Mouse (Mus musculus): ENCODE measurements around the gene Henmt1. TPM values are rescaled to one million over a fixed set of nuclear protein-coding genes. Genes with fewer than 3 reads are reported as not detected.
A peak's percentile ranks its signal among the peaks of the same experiment; 100 is the strongest.

The Henmt1 gene
- polyA plus RNA-seq (2015; fragmentation: Nextera tagmentation; extraction: Ambion mirVana): 1.4 and 2.4 TPM in 2 replicates

GRCm38 (mm10) chr3:108939573-108939972 lies at the start of gene Henmt1:
TSS of gene Henmt1 (plus strand) at chr3:108939873.
- WGBS: 86% methylated on average over 5 of the region's 5 CpGs
- ATAC-seq (ENCODE audit: low FRiP score): no peak
- H3K27ac ChIP-seq: no peak within 1 kb of the TSS
- no peaks in the 10 kb centered on the region for H3K4me1 ChIP-seq (replicated peaks)
- H3K4me3 ChIP-seq: peak within 1 kb of the TSS; percentile 37
- peak within 1 kb of the TSS; percentile 55 for H3K4me2 ChIP-seq
- no peaks in the 10 kb centered on the region for H3K9me3 ChIP-seq
- H3K9ac ChIP-seq: peak within 1 kb of the TSS; percentile 58; the same call in 1 of the 2 replicates
- no peaks in the 10 kb centered on the region for H3K36me3 ChIP-seq
- no peaks in the 10 kb centered on the region for H3K27me3 ChIP-seq

- Histone ChIP-seq H3K4me3 (no peak within 1 kb of the TSS), H3K9me3 (no peaks in the 10 kb centered on the region), H3K27me3 (no peaks in the 10 kb centered on the region), H3K4me2 (no peak within 1 kb of the TSS), H3K9ac (no peak within 1 kb of the TSS), H3K36me3 (no peaks in the 10 kb centered on the region), H3K4me1 (replicated peaks) (peaks cover 18% of the 10 kb centered on the region), H3K27ac (no peak within 1 kb of the TSS)
- no peak for ATAC-seq (ENCODE audit: low FRiP score)
- 89% methylated on average over 1 of the region's 1 CpGs for WGBS
Observed at GRCm38 (mm10) chr3:108889908-108890307, 49.8 kb upstream of the Henmt1 start, which contains the start of gene Fndc7. TSS of gene Fndc7 (minus strand) at chr3:108890008.

- WGBS: 79% methylated on average over 1 of the region's 1 CpGs
Observed at GRCm38 (mm10) chr3:108892080-108892479, 47.6 kb upstream of the Henmt1 start.

GRCm38 (mm10) chr3:108892914-108893313 lies 46.8 kb upstream of the Henmt1 start:
- WGBS: 86% methylated on average over 4 of the region's 4 CpGs
- Histone ChIP-seq H3K36me3 (no peaks in the 10 kb centered on the region), H3K4me1 (replicated peaks) (no peaks in the 10 kb centered on the region), H3K27me3 (no peaks in the 10 kb centered on the region), H3K4me3 (no peak overlapping the region), H3K27ac (no peak overlapping the region), H3K9ac (no peak overlapping the region), H3K9me3 (no peaks in the 10 kb centered on the region), H3K4me2 (no peak overlapping the region)
- no peak for ATAC-seq (ENCODE audit: low FRiP score)

More at GRCm38 (mm10) chr3:108892080-108892479, 47.6 kb upstream of the Henmt1 start:
- no peaks in the 10 kb centered on the region for H3K36me3 ChIP-seq
- no peaks in the 10 kb centered on the region for H3K27me3 ChIP-seq
- 0 out of 2 replicates have a peak, but pooled peaks cover 4% of the 10 kb centered on the region for H3K4me1 ChIP-seq (replicated peaks)
- no peaks in the 10 kb centered on the region for H3K9me3 ChIP-seq
- no peak overlapping the region for H3K27ac ChIP-seq
- ATAC-seq (ENCODE audit: low FRiP score): no peak
- H3K4me2 ChIP-seq: no peak overlapping the region
- no peak overlapping the region for H3K9ac ChIP-seq
- no peak overlapping the region for H3K4me3 ChIP-seq

GRCm38 (mm10) chr3:108898640-108899039 lies 41.0 kb upstream of the Henmt1 start:
- Histone ChIP-seq H3K36me3 (peaks cover 24% of the 10 kb centered on the region), H3K9ac (no peak overlapping the region), H3K27me3 (no peaks in the 10 kb centered on the region), H3K9me3 (no peaks in the 10 kb centered on the region), H3K27ac (no peak overlapping the region), H3K4me1 (replicated peaks) (no peaks in the 10 kb centered on the region), H3K4me2 (no peak overlapping the region), H3K4me3 (no peak overlapping the region)
- WGBS: 96% methylated on average over 4 of the region's 4 CpGs
- no peak for ATAC-seq (ENCODE audit: low FRiP score)

GRCm38 (mm10) chr3:108900147-108900546 lies 39.5 kb upstream of the Henmt1 start:
- peaks cover 39% of the 10 kb centered on the region for H3K36me3 ChIP-seq
- no peak overlapping the region for H3K4me3 ChIP-seq

GRCm38 (mm10) chr3:108900681-108901080 lies 39.0 kb upstream of the Henmt1 start:
- H3K27me3 ChIP-seq: no peaks in the 10 kb centered on the region
- no peak overlapping the region for H3K4me3 ChIP-seq
- ATAC-seq (ENCODE audit: low FRiP score): no peak
- H3K9me3 ChIP-seq: no peaks in the 10 kb centered on the region
- H3K27ac ChIP-seq: no peak overlapping the region
- H3K9ac ChIP-seq: no peak overlapping the region
- H3K4me1 ChIP-seq (replicated peaks): no peaks in the 10 kb centered on the region
- no peak overlapping the region for H3K4me2 ChIP-seq
- H3K36me3 ChIP-seq: peaks cover 43% of the 10 kb centered on the region
- 80% methylated on average over 5 of the region's 5 CpGs for WGBS

More at GRCm38 (mm10) chr3:108900147-108900546, 39.5 kb upstream of the Henmt1 start:
- no peak overlapping the region for H3K4me2 ChIP-seq
- H3K4me1 ChIP-seq (replicated peaks): no peaks in the 10 kb centered on the region
- H3K27me3 ChIP-seq: no peaks in the 10 kb centered on the region
- no peak for ATAC-seq (ENCODE audit: low FRiP score)
- no peak overlapping the region for H3K9ac ChIP-seq
- 82% methylated on average over 3 of the region's 3 CpGs for WGBS
- H3K27ac ChIP-seq: no peak overlapping the region
- H3K9me3 ChIP-seq: no peaks in the 10 kb centered on the region

- no peaks in the 10 kb centered on the region for H3K4me1 ChIP-seq (replicated peaks)
- WGBS: 56% methylated on average over 2 of the region's 2 CpGs
- H3K9me3 ChIP-seq: no peaks in the 10 kb centered on the region
- H3K27me3 ChIP-seq: no peaks in the 10 kb centered on the region
- no peak overlapping the region for H3K27ac ChIP-seq
- 0 out of 2 replicates have a peak, but pooled peaks have one; percentile 28 for ATAC-seq (ENCODE audit: low FRiP score)
- no peak overlapping the region for H3K9ac ChIP-seq
- H3K4me2 ChIP-seq: no peak overlapping the region
- peaks cover 53% of the 10 kb centered on the region for H3K36me3 ChIP-seq
- no peak overlapping the region for H3K4me3 ChIP-seq
Observed at GRCm38 (mm10) chr3:108902038-108902437, 37.6 kb upstream of the Henmt1 start.

GRCm38 (mm10) chr3:108902934-108903333 lies 36.7 kb upstream of the Henmt1 start:
- H3K4me2 ChIP-seq: no peak overlapping the region
- H3K27ac ChIP-seq: no peak overlapping the region
- H3K4me1 ChIP-seq (replicated peaks): no peaks in the 10 kb centered on the region
- no peaks in the 10 kb centered on the region for H3K27me3 ChIP-seq
- H3K9me3 ChIP-seq: no peaks in the 10 kb centered on the region
- H3K4me3 ChIP-seq: no peak overlapping the region
- no peak overlapping the region for H3K9ac ChIP-seq
- WGBS: 97% methylated on average over 6 of the region's 6 CpGs
- peaks cover 53% of the 10 kb centered on the region for H3K36me3 ChIP-seq
- ATAC-seq (ENCODE audit: low FRiP score): no peak

- ATAC-seq (ENCODE audit: low FRiP score): no peak
- Histone ChIP-seq H3K9ac (peak overlapping the region; percentile 94), H3K27me3 (no peaks in the 10 kb centered on the region), H3K4me3 (peak overlapping the region; percentile 96), H3K4me1 (replicated peaks) (peaks cover 20% of the 10 kb centered on the region), H3K36me3 (peaks cover 12% of the 10 kb centered on the region), H3K4me2 (peak overlapping the region; percentile 99), H3K27ac (peak overlapping the region; percentile 98), H3K9me3 (no peaks in the 10 kb centered on the region)
- 0% methylated on average over 32 of the region's 32 CpGs for WGBS
Observed at GRCm38 (mm10) chr3:108910303-108911080, 29.2 kb upstream of the Henmt1 start.

GRCm38 (mm10) chr3:108911081-108911547 lies 28.6 kb upstream of the Henmt1 start:
- H3K36me3 ChIP-seq: peaks cover 7% of the 10 kb centered on the region
- H3K4me1 ChIP-seq (replicated peaks): peaks cover 20% of the 10 kb centered on the region
- H3K4me2 ChIP-seq: peak overlapping the region; percentile 99
- no peaks in the 10 kb centered on the region for H3K27me3 ChIP-seq
- H3K4me3 ChIP-seq: peak overlapping the region; percentile 96
- ATAC-seq (ENCODE audit: low FRiP score): peak; percentile 90
- WGBS: under 1% methylated on average over 44 of the region's 44 CpGs
- H3K27ac ChIP-seq: peak overlapping the region; percentile 98
- peak overlapping the region; percentile 94 for H3K9ac ChIP-seq
- no peaks in the 10 kb centered on the region for H3K9me3 ChIP-seq

- Histone ChIP-seq H3K4me1 (replicated peaks) (peaks cover 20% of the 10 kb centered on the region), H3K4me2 (peak within 1 kb of the TSS; percentile 99), H3K9me3 (no peaks in the 10 kb centered on the region), H3K27me3 (no peaks in the 10 kb centered on the region), H3K36me3 (peaks cover 3% of the 10 kb centered on the region; the same call in 1 of the 2 replicates), H3K9ac (peak within 1 kb of the TSS; percentile 94), H3K4me3 (peak within 1 kb of the TSS; percentile 96), H3K27ac (peak within 1 kb of the TSS; percentile 98)
- peak; percentile 100 for ATAC-seq (ENCODE audit: low FRiP score)
- WGBS: 1% methylated on average over 53 of the region's 53 CpGs
Observed at GRCm38 (mm10) chr3:108911548-108912413, 27.9 kb upstream of the Henmt1 start, which contains the start of gene Prpf38b. TSS of gene Prpf38b (minus strand) at chr3:108911727.
